30 mouse cellular contexts compared by ENCODE assay signal in the genomic region with DNA sequence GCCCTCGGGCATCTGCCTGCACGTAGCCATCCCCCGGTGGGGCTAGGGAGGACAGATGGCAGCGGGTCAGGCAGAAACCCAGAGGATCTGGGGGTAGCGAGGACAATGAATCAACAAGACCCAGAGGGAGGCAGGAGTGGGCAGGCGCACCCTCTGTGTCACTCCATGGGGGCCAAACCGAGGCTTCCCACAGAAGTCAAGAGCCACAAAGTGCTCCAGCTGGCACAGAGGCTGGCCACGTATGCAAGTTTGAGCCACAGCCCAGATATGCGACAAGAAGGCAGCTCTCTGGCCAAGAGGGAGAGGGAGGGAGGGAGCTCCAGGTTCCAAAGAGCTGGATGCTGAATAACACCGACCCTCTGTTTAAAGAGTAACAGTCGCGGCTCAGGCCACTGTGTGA. TPM values are rescaled to one million over a fixed set of nuclear protein-coding genes. Genes with fewer than 3 reads are reported as not detected.
DNase-seq lines count a peak whose midpoint lies in the region; ATAC-seq and TF ChIP-seq lines count a peak whose summit lies in the region.
"Had no signal": no experiment of that assay in that cellular context is flagged by ENCODE, and none has a peak within 500 bp of the region (broad histone marks: within the 10 kb centered on the region; RNA-seq: fewer than 3 reads in every experiment).

No protein-coding gene starts in this region.

- no peak overlapping the region for H3K9ac ChIP-seq in hindbrain, embryonic 11.5 days (ENCODE audit: low read depth, low read length)
- H3K9ac ChIP-seq: forebrain, embryonic 13.5 days; heart, embryonic 13.5 days; hindbrain, embryonic 14.5 days; intestine, embryonic 15.5 days; stomach, embryonic 15.5 days had no signal

- peaks cover 19% of the 10 kb centered on the region for H3K4me1 ChIP-seq in hindbrain, embryonic 10.5 days (replicated peaks)
- H3K4me1 ChIP-seq in hindbrain, embryonic 11.5 days (replicated peaks; ENCODE audit: control insufficient read depth, insufficient read depth, low read length) = no peaks in the 10 kb centered on the region; the same call in 1 of the 2 replicates
- H3K4me1 ChIP-seq: forebrain, embryonic 13.5 days; heart, embryonic 13.5 days; intestine, embryonic 15.5 days; stomach, embryonic 15.5 days had no signal

- H3K36me3 ChIP-seq in hindbrain, embryonic 10.5 days = peaks cover 36% of the 10 kb centered on the region
- no peaks in the 10 kb centered on the region for H3K36me3 ChIP-seq in hindbrain, embryonic 11.5 days (ENCODE audit: control insufficient read depth, insufficient read depth, low read length)
- H3K36me3 ChIP-seq: G1E; heart, embryonic 13.5 days; intestine, embryonic 15.5 days; stomach, embryonic 15.5 days had no signal

- no peak overlapping the region for H3K27ac ChIP-seq in gastrocnemius, adult 2 months
- 0 out of 2 replicates have a peak overlapping the region, but pooled peaks have one; percentile 23 for H3K27ac ChIP-seq in hindbrain, embryonic 10.5 days
- H3K27ac ChIP-seq in hindbrain, embryonic 11.5 days (ENCODE audit: low read depth, low read length) = no peak overlapping the region
- H3K27ac ChIP-seq: forebrain, embryonic 13.5 days; heart, embryonic 13.5 days; hindbrain, embryonic 14.5 days; intestine, embryonic 15.5 days; left cerebral cortex, adult 2 months; stomach, embryonic 15.5 days had no signal

- H3K27me3 ChIP-seq in hindbrain, embryonic 10.5 days (ENCODE audit: insufficient read depth, poor library complexity, severe bottlenecking) = no peaks in the 10 kb centered on the region
- no peaks in the 10 kb centered on the region for H3K27me3 ChIP-seq in hindbrain, embryonic 11.5 days (ENCODE audit: control insufficient read depth, insufficient read depth, low read length)
- H3K27me3 ChIP-seq: forebrain, embryonic 13.5 days; intestine, embryonic 15.5 days; stomach, embryonic 15.5 days had no signal

- no peak for TF ChIP-seq CTCF in gastrocnemius, adult 2 months (IDR thresholded peaks at IDR 0.05)

- ATAC-seq in hindbrain, embryonic 11.5 days (ENCODE audit: low FRiP score) = no peak
- ATAC-seq: forebrain, embryonic 13.5 days; intestine, embryonic 15.5 days had no signal

- peak; percentile 71 to 77 for DNase-seq in cerebellum, postnatal 10 days
- DNase-seq in cerebellum, postnatal 4 days (ENCODE audit: low spot score in 2 of 2) = no peak
- DNase-seq in gastrocnemius, adult 2 months = peak; percentile 68
- no peak for DNase-seq in gastrocnemius, postnatal 25 days
- no peak for DNase-seq in hindbrain, embryonic 10.5 days (ENCODE audit: low spot score)
- no peak for DNase-seq in hindbrain, embryonic 11.5 days (ENCODE audit: low spot score)
- DNase-seq in brain, adult 2 months (ENCODE audit: low read depth, low spot score) = peak; percentile 54
- no peak for DNase-seq in layer of hippocampus, postnatal 25 days (ENCODE audit: extremely low spot score in 1 of 2, low spot score in 1 of 2)
- DNase-seq: adrenal gland, postnatal 25 days; kidney, postnatal 36 days; lung, adult 2 months; lung, postnatal 36 days; retina, postnatal 1 day; thymus, adult 2 months had no signal

- H3K4me2 ChIP-seq in hindbrain, embryonic 11.5 days (replicated peaks; ENCODE audit: low read depth, low read length) = no peak overlapping the region
- H3K4me2 ChIP-seq: forebrain, embryonic 13.5 days; heart, embryonic 13.5 days; hindbrain, embryonic 14.5 days; intestine, embryonic 15.5 days; liver, embryonic 11.5 days; stomach, embryonic 15.5 days had no signal

- WGBS in hindbrain, embryonic 10.5 days = 70% methylated on average over 12 of the region's 12 CpGs
- 69% methylated on average over 12 of the region's 12 CpGs for WGBS in hindbrain, embryonic 11.5 days

- no peak overlapping the region for H3K4me3 ChIP-seq in gastrocnemius, adult 2 months
- H3K4me3 ChIP-seq in hindbrain, embryonic 10.5 days = no peak overlapping the region
- H3K4me3 ChIP-seq in hindbrain, embryonic 11.5 days (ENCODE audit: low read depth, low read length) = no peak overlapping the region
- H3K4me3 ChIP-seq: erythroblast, embryonic 14.5 days; forebrain, embryonic 13.5 days; heart, embryonic 13.5 days; intestine, embryonic 15.5 days; left cerebral cortex, adult 2 months; stomach, embryonic 15.5 days had no signal

- no peaks in the 10 kb centered on the region for H3K9me3 ChIP-seq in hindbrain, embryonic 10.5 days
- no peaks in the 10 kb centered on the region for H3K9me3 ChIP-seq in hindbrain, embryonic 11.5 days (ENCODE audit: control insufficient read depth, low read length)
- H3K9me3 ChIP-seq: forebrain, embryonic 13.5 days; G1E; heart, embryonic 13.5 days; intestine, embryonic 15.5 days; stomach, embryonic 15.5 days had no signal

- intact Hi-C loops in gastrocnemius, adult 2 months (cut with DNase I) = no loop called here

RNA-seq across cellular contexts. Expression of a gene that starts 10.1 kb away (rescaled TPM):
- total RNA-seq in gastrocnemius, adult 2 months (2021) = under 1 TPM; 0.20 to 0.51 TPM
- not detected for total RNA-seq in gastrocnemius, postnatal 25 days (2021)
- polyA plus RNA-seq in hindbrain, embryonic 10.5 days (2016; fragmentation: Nextera tagmentation; extraction: Ambion mirVana) = 0.02 and 0.07 TPM in 2 replicates
- 0.06 and 0.19 TPM in 2 replicates for polyA plus RNA-seq in hindbrain, embryonic 11.5 days (2014; fragmentation: Nextera tagmentation; extraction: Ambion mirVana)
- 10 to 100 TPM; 12.1 to 12.3 TPM for total RNA-seq in layer of hippocampus, postnatal 25 days (2021)
- total RNA-seq: common myeloid progenitor, adult 5-6 weeks; G1E; megakaryocyte-erythroid progenitor cell, adult 5-6 weeks; monocyte, adult 5-6 weeks had no signal
- polyA plus RNA-seq: erythroblast, embryonic 14.5 days; G1E; heart, embryonic 13.5 days; kidney, embryonic 14.5 days; limb, embryonic 11.5 days; liver, embryonic 11.5 days; lung, adult 2 months had no signal

RNA-seq across cellular contexts. Expression of a gene that starts 13.8 kb away (rescaled TPM):
- total RNA-seq in gastrocnemius, adult 2 months (2021) = 1 to 10 TPM; 3.2 to 7.5 TPM
- total RNA-seq in gastrocnemius, postnatal 25 days (2021) = 1 to 10 TPM; 2.1 to 2.3 TPM
- polyA plus RNA-seq in hindbrain, embryonic 10.5 days (2016; fragmentation: Nextera tagmentation; extraction: Ambion mirVana) = 20.5 and 22.6 TPM in 2 replicates
- polyA plus RNA-seq in hindbrain, embryonic 11.5 days (2014; fragmentation: Nextera tagmentation; extraction: Ambion mirVana) = 11.7 and 12.4 TPM in 2 replicates
- total RNA-seq in layer of hippocampus, postnatal 25 days (2021) = 10 to 100 TPM; 39.2 to 48.2 TPM
- total RNA-seq: common myeloid progenitor, adult 5-6 weeks; megakaryocyte-erythroid progenitor cell, adult 5-6 weeks; monocyte, adult 5-6 weeks had no signal
- polyA plus RNA-seq: erythroblast, embryonic 14.5 days; G1E had no signal

RNA-seq across cellular contexts. Expression of a gene that starts 21.6 kb away (rescaled TPM):
- 100 to 1,000 TPM in 1 of 2 experiments, 10 to 100 TPM in 1; 56.6 to 180 TPM for total RNA-seq in gastrocnemius, adult 2 months (2021)
- total RNA-seq in gastrocnemius, postnatal 25 days (2021) = 10 to 100 TPM; 14.8 to 17.1 TPM
- not detected in 2 replicates for polyA plus RNA-seq in hindbrain, embryonic 10.5 days (2016; fragmentation: Nextera tagmentation; extraction: Ambion mirVana)
- polyA plus RNA-seq in hindbrain, embryonic 11.5 days (2014; fragmentation: Nextera tagmentation; extraction: Ambion mirVana) = not detected in 2 replicates
- under 1 TPM in 1 of 2 experiments, not detected in 1; 0.22 TPM for total RNA-seq in layer of hippocampus, postnatal 25 days (2021)
- total RNA-seq: adrenal gland, postnatal 25 days; common myeloid progenitor, adult 5-6 weeks; megakaryocyte-erythroid progenitor cell, adult 5-6 weeks; monocyte, adult 5-6 weeks had no signal
- polyA plus RNA-seq: embryonic facial prominence, embryonic 11.5 days; erythroblast, embryonic 14.5 days; G1E; heart, embryonic 13.5 days; intestine, embryonic 15.5 days; kidney, embryonic 14.5 days; limb, embryonic 11.5 days; liver, embryonic 11.5 days; lung, adult 2 months; neural tube, embryonic 11.5 days; stomach, embryonic 15.5 days had no signal

RNA-seq across cellular contexts. Expression of a gene that starts 36.8 kb away (rescaled TPM):
- total RNA-seq in gastrocnemius, adult 2 months (2021) = not detected
- total RNA-seq in gastrocnemius, postnatal 25 days (2021) = not detected
- polyA plus RNA-seq in hindbrain, embryonic 10.5 days (2016; fragmentation: Nextera tagmentation; extraction: Ambion mirVana) = not detected in 2 replicates
- not detected in 2 replicates for polyA plus RNA-seq in hindbrain, embryonic 11.5 days (2014; fragmentation: Nextera tagmentation; extraction: Ambion mirVana)
- total RNA-seq in layer of hippocampus, postnatal 25 days (2021) = under 1 TPM in 1 of 2 experiments, not detected in 1; 0.44 TPM
- total RNA-seq: adrenal gland, postnatal 25 days; common myeloid progenitor, adult 5-6 weeks; G1E; megakaryocyte-erythroid progenitor cell, adult 5-6 weeks; monocyte, adult 5-6 weeks had no signal
- polyA plus RNA-seq: embryonic facial prominence, embryonic 11.5 days; erythroblast, embryonic 14.5 days; forebrain, embryonic 13.5 days; G1E; heart, embryonic 13.5 days; hindbrain, embryonic 14.5 days; intestine, embryonic 15.5 days; kidney, embryonic 14.5 days; limb, embryonic 11.5 days; liver, embryonic 11.5 days; lung, adult 2 months; neural tube, embryonic 11.5 days; stomach, embryonic 15.5 days; thymus, adult 2 months had no signal

RNA-seq across cellular contexts. Expression of a gene that starts 40.4 kb away (rescaled TPM):
- total RNA-seq in gastrocnemius, adult 2 months (2021) = not detected
- not detected for total RNA-seq in gastrocnemius, postnatal 25 days (2021)
- 1.4 and 1.5 TPM in 2 replicates for polyA plus RNA-seq in hindbrain, embryonic 10.5 days (2016; fragmentation: Nextera tagmentation; extraction: Ambion mirVana)
- polyA plus RNA-seq in hindbrain, embryonic 11.5 days (2014; fragmentation: Nextera tagmentation; extraction: Ambion mirVana) = 1.1 and 1.6 TPM in 2 replicates
- total RNA-seq in layer of hippocampus, postnatal 25 days (2021) = not detected
- total RNA-seq: adrenal gland, postnatal 25 days; common myeloid progenitor, adult 5-6 weeks; G1E; left cerebral cortex, adult 2 months; megakaryocyte-erythroid progenitor cell, adult 5-6 weeks; monocyte, adult 5-6 weeks had no signal
- polyA plus RNA-seq: erythroblast, embryonic 14.5 days; G1E had no signal

Comparison
In these comparisons a context has a peak if more than half of its experiments do, and no peak if none do; other contexts are left out.
1. DNase-seq: peak in cerebellum, postnatal 10 days (2 of 2), gastrocnemius, adult 2 months (single experiment) and brain, adult 2 months (single experiment); none in cerebellum, postnatal 4 days (0 of 2), gastrocnemius, postnatal 25 days (single experiment), hindbrain, embryonic 10.5 days (single experiment), hindbrain, embryonic 11.5 days (single experiment) and layer of hippocampus, postnatal 25 days (0 of 2).
2. RNA of a gene that starts 10.1 kb away (total RNA-seq): 12.1 to 12.3 TPM in layer of hippocampus, postnatal 25 days; 0.20 to 0.51 TPM in gastrocnemius, adult 2 months and not detected in gastrocnemius, postnatal 25 days; every median in the first group is over 4 times any median in the second.
3. RNA of a gene that starts 13.8 kb away (total RNA-seq): 39.2 to 48.2 TPM in layer of hippocampus, postnatal 25 days; 3.2 to 7.5 TPM in gastrocnemius, adult 2 months and 2.1 to 2.3 TPM in gastrocnemius, postnatal 25 days; every median in the first group is over 4 times any median in the second.
4. RNA of a gene that starts 21.6 kb away (total RNA-seq): 56.6 to 180 TPM in gastrocnemius, adult 2 months and 14.8 to 17.1 TPM in gastrocnemius, postnatal 25 days; 0.22 TPM in layer of hippocampus, postnatal 25 days; every median in the first group is over 10 times any median in the second.